Mouse (Mus musculus) C3H10T1/2 (cell line): ENCODE data around the gene Vmn1r88. TPM values are rescaled to one million over a fixed set of nuclear protein-coding genes. Genes with fewer than 3 reads are reported as not detected.

ENCODE experiments used
- polyA plus RNA-seq, 2 experiments: library from polyadenylated mRNA; unstranded; fragments of >200 nt; fragmentation: generic; extraction: Trizol; gene quantifications; one replicate each; pipeline ENCODE4 v1.2.1; 2012; ENCODE audit warnings: missing spikeins in 2 of 2

Vmn1r88 gene
- under 1 TPM in 1 of 2 experiments, not detected in 1; 0.02 TPM for polyA plus RNA-seq

GRCm38 (mm10) chr7:13159268-13159667 is at the start of gene Vmn1r88:
Vmn1r88 (plus strand) TSS chr7:13159568.

GRCm38 (mm10) chr7:13119817-13120216 is 39.6 kb upstream of the Vmn1r88 start, which contains the start of gene Vmn1r86:
Vmn1r86 (minus strand) TSS chr7:13119917.

GRCm38 (mm10) chr7:13140057-13140456 is 19.3 kb upstream of the Vmn1r88 start, which contains the start of gene Vmn1r87:
Vmn1r87 (minus strand) TSS chr7:13140157.

GRCm38 (mm10) chr7:13212720-13213119 is 53.4 kb downstream of the Vmn1r88 start, which contains the start of gene Vmn1r89:
Vmn1r89 (plus strand) TSS chr7:13213020.

Other genes with a start within 250 kb of the Vmn1r88 start
- 1,000 to 10,000 TPM; 2,873 to 4,278 TPM for gene Rps5, start 237.3 kb upstream of the Vmn1r88 start, polyA plus RNA-seq
- gene Rnf225, start 232.2 kb upstream of the Vmn1r88 start, polyA plus RNA-seq, result 1 to 10 TPM in 1 of 2 experiments, under 1 TPM in 1; 0.30 to 1.0 TPM
- 1 to 10 TPM; 3.1 to 9.2 TPM for gene Zfp324, start 193.7 kb upstream of the Vmn1r88 start, polyA plus RNA-seq
- gene Zfp446, start 181.7 kb upstream of the Vmn1r88 start, polyA plus RNA-seq, result 1 to 10 TPM; 1.5 to 3.0 TPM
- under 1 TPM in 1 of 2 experiments, not detected in 1; 0.04 TPM for gene Slc27a5, start 161.4 kb upstream of the Vmn1r88 start, polyA plus RNA-seq
- gene Trim28, start 160.5 kb upstream of the Vmn1r88 start, polyA plus RNA-seq, result 100 to 1,000 TPM; 465 to 613 TPM
- 10 to 100 TPM; 16.4 to 22.3 TPM for gene Zbtb45, start 149.5 kb upstream of the Vmn1r88 start, polyA plus RNA-seq
- 100 to 1,000 TPM; 141 to 255 TPM for gene Chmp2a, start 124.8 kb upstream of the Vmn1r88 start, polyA plus RNA-seq
- gene Ube2m, start 121.3 kb upstream of the Vmn1r88 start, polyA plus RNA-seq, result 100 to 1,000 TPM; 117 to 284 TPM
- gene Mzf1, start 104.8 kb upstream of the Vmn1r88 start, polyA plus RNA-seq, result 1 to 10 TPM in 1 of 2 experiments, under 1 TPM in 1; 0.67 to 4.8 TPM
- not detected for gene Vmn1r85, start 64.4 kb upstream of the Vmn1r88 start, polyA plus RNA-seq
- not detected for gene Vmn1r86, start 39.7 kb upstream of the Vmn1r88 start, polyA plus RNA-seq
- not detected for gene Vmn1r87, start 19.4 kb upstream of the Vmn1r88 start, polyA plus RNA-seq
- gene Vmn1r89, start 53.5 kb downstream of the Vmn1r88 start, polyA plus RNA-seq, result not detected
- gene Lig1, start 117.7 kb downstream of the Vmn1r88 start, polyA plus RNA-seq, result 100 to 1,000 TPM in 1 of 2 experiments, 10 to 100 TPM in 1; 40.3 to 121 TPM
- 1 to 10 TPM in 1 of 2 experiments, under 1 TPM in 1; 0.66 to 5.3 TPM for gene Zswim9, start 119.2 kb downstream of the Vmn1r88 start, polyA plus RNA-seq
- under 1 TPM; 0.01 to 0.09 TPM for gene Pla2g4c, start 165.1 kb downstream of the Vmn1r88 start, polyA plus RNA-seq
- gene Cabp5, start 238.6 kb downstream of the Vmn1r88 start, polyA plus RNA-seq, result not detected